Mouse (Mus musculus): ENCODE measurements at regions not wholly inside any gene's neighbourhood (a gene's known extent, or its start where the extent isn't known, plus 50 kb on each side); places are given as distances from the start of the nearest gene placed in this dataset.

- TF ChIP-seq MYOG (IDR thresholded peaks at IDR 0.05; ENCODE audit: control insufficient read depth in 1 of 3, insufficient read depth in 1 of 3, insufficient read length in 2 of 3, low read depth in 2 of 3) (no peak), POLR2A (IDR thresholded peaks at IDR 0.05; ENCODE audit: insufficient read length, low read depth) (no peak), MAX (IDR thresholded peaks at IDR 0.05; ENCODE audit: low read depth) (no peak), CEBPB (IDR thresholded peaks at IDR 0.05; ENCODE audit: insufficient read depth, poor library complexity, severe bottlenecking) (no peak), MYOD1 (IDR thresholded peaks at IDR 0.05; ENCODE audit: control insufficient read depth in 1 of 3, insufficient read length in 2 of 3, low read depth in 2 of 3) (no peak), POLR2AphosphoS2 (IDR thresholded peaks at IDR 0.05; ENCODE audit: insufficient read length, low read depth) (no peak), TCF12 (IDR thresholded peaks at IDR 0.05; ENCODE audit: insufficient read depth, poor library complexity, severe bottlenecking) (no peak), USF1 (IDR thresholded peaks at IDR 0.05; ENCODE audit: low read depth) (no peak), E2F4 (IDR thresholded peaks at IDR 0.05; ENCODE audit: insufficient read depth) (no peak), TCF3 (IDR thresholded peaks at IDR 0.05; ENCODE audit: insufficient read length, low read depth) (no peak)
These were observed 631.4 kb upstream of the 2610301B20Rik start for GRCm38 (mm10) chr4:10242909-10243308.

Measured in myocyte (in vitro differentiated cells).